ENCODE assay signal across 11 mouse cellular contexts in genomic region chr7:79831585-79831984, GRCm38 (mm10). TPM values are rescaled to one million over a fixed set of nuclear protein-coding genes. Genes with fewer than 3 reads are reported as not detected.
DNase-seq lines count a peak whose midpoint lies in the region; ATAC-seq and TF ChIP-seq lines count a peak whose summit lies in the region.
"Had no signal": no experiment of that assay in that cellular context is flagged by ENCODE, and none has a peak within 500 bp of the region (broad histone marks: within the 10 kb centered on the region; RNA-seq: fewer than 3 reads in every experiment).

No protein-coding gene starts in this region.

- DNase-seq in hindbrain, postnatal 0 days (ENCODE audit: low spot score): peak; percentile 23
- DNase-seq in hindbrain, embryonic 11.5 days (ENCODE audit: low spot score): no peak
- peak; percentile 74 for DNase-seq in kidney, postnatal 10 days
- peak; percentile 62 to 69 for DNase-seq in lung, postnatal 4 days
- DNase-seq in testis, postnatal 10 days (ENCODE audit: low spot score): no peak
- DNase-seq in right cerebral cortex, postnatal 14 days: no peak
- no peak for DNase-seq in adrenal gland, adult 2 months
- DNase-seq: cerebellum, adult 11-12 months; liver, embryonic 13.5 days; thymus, adult 18-20 months had no signal

- H3K4me3 ChIP-seq in hindbrain, postnatal 0 days (ENCODE audit: low read length): no peak overlapping the region
- no peak overlapping the region for H3K4me3 ChIP-seq in hindbrain, embryonic 11.5 days (ENCODE audit: low read depth, low read length)
- H3K4me3 ChIP-seq in heart, embryonic 14.5 days (ENCODE audit: control insufficient read depth in 1 of 2, insufficient read depth in 1 of 2, low read depth in 1 of 2, low read length in 2 of 2): no peak overlapping the region
- H3K4me3 ChIP-seq: liver, embryonic 13.5 days had no signal

- H3K9ac ChIP-seq in hindbrain, postnatal 0 days (replicated peaks; ENCODE audit: low read length): no peak overlapping the region
- H3K9ac ChIP-seq in hindbrain, embryonic 11.5 days (ENCODE audit: low read depth, low read length): no peak overlapping the region
- no peak overlapping the region for H3K9ac ChIP-seq in heart, embryonic 14.5 days (ENCODE audit: low read length)
- H3K9ac ChIP-seq: liver, embryonic 13.5 days had no signal

- TF ChIP-seq CTCF in hindbrain, postnatal 0 days (IDR thresholded peaks at IDR 0.05; ENCODE audit: low read depth): no peak

- H3K27me3 ChIP-seq in hindbrain, postnatal 0 days (ENCODE audit: insufficient read depth, low read length): no peaks in the 10 kb centered on the region
- no peaks in the 10 kb centered on the region for H3K27me3 ChIP-seq in hindbrain, embryonic 11.5 days (ENCODE audit: control insufficient read depth, insufficient read depth, low read length)
- H3K27me3 ChIP-seq in heart, embryonic 14.5 days (ENCODE audit: control insufficient read depth, insufficient read depth, low read length): no peaks in the 10 kb centered on the region
- H3K27me3 ChIP-seq: liver, embryonic 13.5 days had no signal

- WGBS in hindbrain, postnatal 0 days: 56% methylated on average over 6 of the region's 6 CpGs
- WGBS in hindbrain, embryonic 11.5 days: 83% methylated on average over 6 of the region's 6 CpGs
- 58% methylated on average over 6 of the region's 6 CpGs for WGBS in heart, embryonic 14.5 days

- no peak for ATAC-seq in hindbrain, postnatal 0 days
- ATAC-seq in hindbrain, embryonic 11.5 days (ENCODE audit: low FRiP score): no peak
- ATAC-seq in heart, embryonic 14.5 days (ENCODE audit: insufficient number of reproducible peaks, insufficient read depth, low FRiP score, low read depth): no peak

- no peaks in the 10 kb centered on the region for H3K9me3 ChIP-seq in hindbrain, postnatal 0 days (ENCODE audit: low read length)
- no peaks in the 10 kb centered on the region for H3K9me3 ChIP-seq in hindbrain, embryonic 11.5 days (ENCODE audit: control insufficient read depth, low read length)
- H3K9me3 ChIP-seq in heart, embryonic 14.5 days (ENCODE audit: control insufficient read depth, low read length): no peaks in the 10 kb centered on the region
- H3K9me3 ChIP-seq: liver, embryonic 13.5 days had no signal

- H3K36me3 ChIP-seq in hindbrain, postnatal 0 days (ENCODE audit: insufficient read depth, low read length): no peaks in the 10 kb centered on the region
- no peaks in the 10 kb centered on the region for H3K36me3 ChIP-seq in hindbrain, embryonic 11.5 days (ENCODE audit: control insufficient read depth, insufficient read depth, low read length)
- H3K36me3 ChIP-seq in heart, embryonic 14.5 days (ENCODE audit: control insufficient read depth, insufficient read depth, low read length): no peaks in the 10 kb centered on the region

- peak overlapping the region; percentile 8; the same call in 1 of the 2 replicates for H3K27ac ChIP-seq in hindbrain, postnatal 0 days
- no peak overlapping the region for H3K27ac ChIP-seq in hindbrain, embryonic 11.5 days (ENCODE audit: low read depth, low read length)
- H3K27ac ChIP-seq in heart, embryonic 14.5 days (replicated peaks in 1 of 2; ENCODE audit: control insufficient read depth in 1 of 2, insufficient read depth in 1 of 2, low read depth in 2 of 2, low read length in 2 of 2): peak overlapping the region; percentile 43 to 58; a peak in 3 of 4 replicates
- H3K27ac ChIP-seq: liver, embryonic 13.5 days had no signal

- no peaks in the 10 kb centered on the region for H3K4me1 ChIP-seq in hindbrain, postnatal 0 days (ENCODE audit: insufficient read depth, low read length)
- no peaks in the 10 kb centered on the region for H3K4me1 ChIP-seq in hindbrain, embryonic 11.5 days (replicated peaks; ENCODE audit: control insufficient read depth, insufficient read depth, low read length)
- H3K4me1 ChIP-seq in heart, embryonic 14.5 days (ENCODE audit: control insufficient read depth in 2 of 2, insufficient read depth in 2 of 2, low read length in 2 of 2): no peaks in the 10 kb centered on the region
- H3K4me1 ChIP-seq: liver, embryonic 13.5 days had no signal

- H3K4me2 ChIP-seq in hindbrain, postnatal 0 days (ENCODE audit: low read depth, low read length): no peak overlapping the region
- H3K4me2 ChIP-seq in hindbrain, embryonic 11.5 days (replicated peaks; ENCODE audit: low read depth, low read length): no peak overlapping the region
- H3K4me2 ChIP-seq in heart, embryonic 14.5 days (ENCODE audit: low read length): no peak overlapping the region
- H3K4me2 ChIP-seq: liver, embryonic 13.5 days had no signal

RNA-seq across cellular contexts. Expression of gene Mesp2, which starts 21.1 kb away (rescaled TPM):
- 1.5 and 1.7 TPM in 2 replicates for total RNA-seq in hindbrain, postnatal 0 days (2014; rRNA removed)
- 1.1 and 1.5 TPM in 2 replicates for polyA plus RNA-seq in hindbrain, postnatal 0 days (2015; fragmentation: Nextera tagmentation; extraction: Ambion mirVana)
- 0.42 and 0.78 TPM in 2 replicates for polyA plus RNA-seq in hindbrain, embryonic 11.5 days (2014; fragmentation: Nextera tagmentation; extraction: Ambion mirVana)
- polyA plus RNA-seq in heart, embryonic 14.5 days (2014; fragmentation: Nextera tagmentation; extraction: Ambion mirVana): 0.27 and 0.59 TPM in 2 replicates
- total RNA-seq in adrenal gland, adult 2 months (2021): under 1 TPM; 0.43 to 0.93 TPM
- polyA plus RNA-seq in adrenal gland, adult 2 months (2012; rRNA removed): 0.88 and 0.95 TPM in 2 replicates

RNA-seq across cellular contexts. Expression of gene Anpep, which starts 29.3 kb away (rescaled TPM):
- total RNA-seq in hindbrain, postnatal 0 days (2014; rRNA removed): 4.1 and 12.1 TPM in 2 replicates
- 3.7 and 5.0 TPM in 2 replicates for polyA plus RNA-seq in hindbrain, postnatal 0 days (2015; fragmentation: Nextera tagmentation; extraction: Ambion mirVana)
- polyA plus RNA-seq in hindbrain, embryonic 11.5 days (2014; fragmentation: Nextera tagmentation; extraction: Ambion mirVana): 4.9 and 6.2 TPM in 2 replicates
- 9.0 and 10.4 TPM in 2 replicates for polyA plus RNA-seq in heart, embryonic 14.5 days (2014; fragmentation: Nextera tagmentation; extraction: Ambion mirVana)
- total RNA-seq in adrenal gland, adult 2 months (2021): 10 to 100 TPM in 1 of 2 experiments, 1 to 10 TPM in 1; 8.9 to 12.0 TPM
- 9.7 and 9.8 TPM in 2 replicates for polyA plus RNA-seq in adrenal gland, adult 2 months (2012; rRNA removed)

RNA-seq across cellular contexts. Expression of gene Mesp1, which starts 38.0 kb away (rescaled TPM):
- total RNA-seq in hindbrain, postnatal 0 days (2014; rRNA removed): 0.32 and 0.52 TPM in 2 replicates
- 0.63 and 0.83 TPM in 2 replicates for polyA plus RNA-seq in hindbrain, postnatal 0 days (2015; fragmentation: Nextera tagmentation; extraction: Ambion mirVana)
- not detected in 2 replicates for polyA plus RNA-seq in hindbrain, embryonic 11.5 days (2014; fragmentation: Nextera tagmentation; extraction: Ambion mirVana)
- not detected in 2 replicates for polyA plus RNA-seq in heart, embryonic 14.5 days (2014; fragmentation: Nextera tagmentation; extraction: Ambion mirVana)
- total RNA-seq in adrenal gland, adult 2 months (2021): not detected
- 0.48 TPM in 1 of 2 replicates, not detected in the other for polyA plus RNA-seq in adrenal gland, adult 2 months (2012; rRNA removed)
- polyA plus RNA-seq: liver, embryonic 13.5 days had no signal

Comparison
In these comparisons a context has a peak if more than half of its experiments do, and no peak if none do; other contexts are left out.
1. DNase-seq: peak in hindbrain, postnatal 0 days (single experiment), kidney, postnatal 10 days (single experiment) and lung, postnatal 4 days (2 of 2); none in hindbrain, embryonic 11.5 days (single experiment), testis, postnatal 10 days (single experiment), right cerebral cortex, postnatal 14 days (single experiment) and adrenal gland, adult 2 months (single experiment).